Mouse (Mus musculus): ENCODE measurements around the gene Hist1h2af. TPM values are rescaled to one million over a fixed set of nuclear protein-coding genes. Genes with fewer than 3 reads are reported as not detected.
A peak's percentile ranks its signal among the peaks of the same experiment; 100 is the strongest.

Gene Hist1h2af
- polyA plus RNA-seq, 1 experiment, result 14.2 TPM

DNA sequence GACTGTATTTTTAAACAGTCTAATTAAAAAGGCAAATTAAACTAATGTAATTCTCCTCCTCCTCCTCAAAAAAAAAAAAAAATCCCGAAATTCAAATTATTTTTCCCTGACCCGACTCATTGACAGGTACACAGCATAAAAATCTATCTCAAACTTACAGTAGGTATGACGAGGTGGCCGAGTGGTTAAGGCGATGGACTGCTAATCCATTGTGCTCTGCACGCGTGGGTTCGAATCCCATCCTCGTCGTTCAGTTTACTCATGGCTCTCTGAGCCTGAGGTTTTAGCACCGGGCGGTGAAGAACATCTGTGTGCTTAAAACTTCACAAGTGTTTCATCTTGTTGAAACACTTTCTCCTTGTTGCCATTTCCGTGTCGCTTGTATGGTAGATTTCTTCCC is 12.0 kb upstream of the Hist1h2af start:
- Histone ChIP-seq H3K4me1 (ENCODE audit: control insufficient read depth, insufficient read depth, low read length) (no peaks in the 10 kb centered on the region), H3K27ac (ENCODE audit: insufficient read depth, low read length) (no peak overlapping the region), H3K4me3 (ENCODE audit: insufficient read depth, low read length) (no peak overlapping the region)
- TF ChIP-seq POLR2A (IDR thresholded peaks at IDR 0.05; ENCODE audit: extremely low read depth, insufficient read depth, low read length), result no peak
- TF ChIP-seq CTCF (IDR thresholded peaks at IDR 0.05; ENCODE audit: extremely low read depth, insufficient read depth, low read length), result no peak

GRCm38 (mm10) chr13:23523976-23524375 is 9.7 kb upstream of the Hist1h2af start:
- Histone ChIP-seq H3K4me1 (ENCODE audit: control insufficient read depth, insufficient read depth, low read length) (no peaks in the 10 kb centered on the region), H3K27ac (ENCODE audit: insufficient read depth, low read length) (no peak overlapping the region), H3K4me3 (ENCODE audit: insufficient read depth, low read length) (no peak overlapping the region)
- TF ChIP-seq POLR2A (IDR thresholded peaks at IDR 0.05; ENCODE audit: extremely low read depth, insufficient read depth, low read length) (no peak), CTCF (IDR thresholded peaks at IDR 0.05; ENCODE audit: extremely low read depth, insufficient read depth, low read length) (no peak)

GRCm38 (mm10) chr13:23524654-23525053 is 9.1 kb upstream of the Hist1h2af start:
- H3K27ac ChIP-seq (ENCODE audit: insufficient read depth, low read length), result no peak overlapping the region
- H3K4me1 ChIP-seq (ENCODE audit: control insufficient read depth, insufficient read depth, low read length), result no peaks in the 10 kb centered on the region
- H3K4me3 ChIP-seq (ENCODE audit: insufficient read depth, low read length), result no peak overlapping the region
- TF ChIP-seq CTCF (IDR thresholded peaks at IDR 0.05; ENCODE audit: extremely low read depth, insufficient read depth, low read length) (peak; percentile 93), POLR2A (IDR thresholded peaks at IDR 0.05; ENCODE audit: extremely low read depth, insufficient read depth, low read length) (no peak)

- TF ChIP-seq CTCF (IDR thresholded peaks at IDR 0.05; ENCODE audit: extremely low read depth, insufficient read depth, low read length) (no peak), POLR2A (IDR thresholded peaks at IDR 0.05; ENCODE audit: extremely low read depth, insufficient read depth, low read length) (no peak)
- Histone ChIP-seq H3K27ac (ENCODE audit: insufficient read depth, low read length) (no peak overlapping the region), H3K4me1 (ENCODE audit: control insufficient read depth, insufficient read depth, low read length) (no peaks in the 10 kb centered on the region), H3K4me3 (ENCODE audit: insufficient read depth, low read length) (peak overlapping the region; percentile 2; the same call in 1 of the 2 replicates)
Measured at GRCm38 (mm10) chr13:23525901-23526300, 7.8 kb upstream of the Hist1h2af start.

GRCm38 (mm10) chr13:23526312-23526711 is 7.4 kb upstream of the Hist1h2af start:
- peak overlapping the region; percentile 2 for H3K4me3 ChIP-seq (ENCODE audit: insufficient read depth, low read length)
- H3K27ac ChIP-seq (ENCODE audit: insufficient read depth, low read length), result no peak overlapping the region
- H3K4me1 ChIP-seq (ENCODE audit: control insufficient read depth, insufficient read depth, low read length), result no peaks in the 10 kb centered on the region
- no peak for TF ChIP-seq CTCF (IDR thresholded peaks at IDR 0.05; ENCODE audit: extremely low read depth, insufficient read depth, low read length)
- TF ChIP-seq POLR2A (IDR thresholded peaks at IDR 0.05; ENCODE audit: extremely low read depth, insufficient read depth, low read length), result no peak

GRCm38 (mm10) chr13:23529005-23529404 is 4.7 kb upstream of the Hist1h2af start:
- no peak overlapping the region for H3K27ac ChIP-seq (ENCODE audit: insufficient read depth, low read length)
- H3K4me1 ChIP-seq (ENCODE audit: control insufficient read depth, insufficient read depth, low read length), result peaks cover 1% of the 10 kb centered on the region; the same call in 1 of the 2 replicates
- no peak overlapping the region for H3K4me3 ChIP-seq (ENCODE audit: insufficient read depth, low read length)
- no peak for TF ChIP-seq POLR2A (IDR thresholded peaks at IDR 0.05; ENCODE audit: extremely low read depth, insufficient read depth, low read length)
- no peak for TF ChIP-seq CTCF (IDR thresholded peaks at IDR 0.05; ENCODE audit: extremely low read depth, insufficient read depth, low read length)

DNA sequence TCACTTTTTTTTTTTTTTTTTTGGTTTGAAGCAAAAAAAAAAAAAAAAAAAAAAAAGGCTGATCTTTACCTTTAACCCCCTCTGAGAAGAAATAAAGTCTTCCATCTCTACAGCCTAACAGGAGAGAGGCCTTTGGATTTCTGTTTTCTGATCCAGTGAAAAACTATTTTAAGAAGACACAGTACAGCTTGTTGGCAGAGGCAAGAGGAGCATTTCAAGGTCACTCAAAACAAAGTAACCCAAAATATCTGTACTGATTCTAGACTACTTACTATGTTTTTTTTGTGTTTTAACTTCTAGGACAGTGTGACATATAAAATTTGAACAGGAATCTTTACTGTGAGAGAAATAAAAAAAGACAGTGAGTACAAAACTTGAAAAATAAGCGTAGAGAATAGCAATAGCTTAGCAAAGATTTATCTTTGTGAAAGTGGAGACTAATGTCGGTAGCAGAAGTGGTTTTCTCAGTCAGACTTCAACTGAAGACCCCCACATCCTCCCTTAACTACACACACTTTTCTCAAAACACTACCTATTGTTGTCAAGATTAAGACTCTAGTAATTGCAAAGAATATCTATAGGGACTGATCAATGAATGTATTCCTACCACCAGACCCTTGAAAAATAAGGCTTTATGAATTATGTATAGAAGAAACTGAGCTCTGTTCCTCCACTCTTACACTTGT is 4.1 kb upstream of the Hist1h2af start:
- TF ChIP-seq CTCF (IDR thresholded peaks at IDR 0.05; ENCODE audit: extremely low read depth, insufficient read depth, low read length), result no peak
- TF ChIP-seq POLR2A (IDR thresholded peaks at IDR 0.05; ENCODE audit: extremely low read depth, insufficient read depth, low read length), result no peak
- H3K4me1 ChIP-seq (ENCODE audit: control insufficient read depth, insufficient read depth, low read length), result peaks cover 4% of the 10 kb centered on the region; the same call in 1 of the 2 replicates
- H3K27ac ChIP-seq (ENCODE audit: insufficient read depth, low read length), result no peak overlapping the region
- H3K4me3 ChIP-seq (ENCODE audit: insufficient read depth, low read length), result peak overlapping the region; percentile 47; the same call in 1 of the 2 replicates

DNA sequence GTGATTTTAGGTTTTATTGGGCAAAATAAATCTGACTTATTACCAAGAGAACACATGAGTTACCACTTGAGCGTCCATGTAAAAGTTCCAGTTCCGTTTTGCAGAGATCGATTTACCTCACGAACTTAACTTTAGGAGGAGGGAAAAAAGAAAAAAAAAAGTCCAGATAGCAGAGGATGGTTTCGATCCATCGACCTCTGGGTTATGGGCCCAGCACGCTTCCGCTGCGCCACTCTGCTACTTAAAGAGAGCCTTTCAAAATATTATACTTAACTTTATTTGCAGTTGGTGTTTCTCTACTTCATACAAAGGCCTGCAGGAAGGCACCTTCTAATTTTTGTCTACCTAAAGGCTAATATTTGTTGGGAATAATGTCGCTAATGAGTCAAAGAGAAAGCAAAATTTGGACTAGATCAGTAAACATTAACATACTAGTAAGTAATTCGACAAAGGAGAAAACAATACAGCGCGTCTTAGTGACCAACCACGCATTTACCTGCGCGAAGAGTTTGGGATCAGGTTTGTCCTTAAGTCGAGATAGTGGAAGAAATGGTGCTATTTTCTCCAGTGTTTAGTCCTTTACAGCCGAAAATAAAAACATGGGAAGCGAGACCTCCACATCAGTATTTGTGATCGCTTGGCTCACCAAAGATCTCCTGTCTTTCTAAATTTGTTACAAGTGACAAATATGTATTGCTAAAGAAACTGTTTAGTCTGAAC is 3.4 kb upstream of the Hist1h2af start:
- Histone ChIP-seq H3K4me1 (ENCODE audit: control insufficient read depth, insufficient read depth, low read length) (peaks cover 4% of the 10 kb centered on the region; the same call in 1 of the 2 replicates), H3K4me3 (ENCODE audit: insufficient read depth, low read length) (peak overlapping the region; percentile 47), H3K27ac (ENCODE audit: insufficient read depth, low read length) (peak overlapping the region; percentile 67)
- TF ChIP-seq CTCF (IDR thresholded peaks at IDR 0.05; ENCODE audit: extremely low read depth, insufficient read depth, low read length) (no peak), POLR2A (IDR thresholded peaks at IDR 0.05; ENCODE audit: extremely low read depth, insufficient read depth, low read length) (no peak)

DNA sequence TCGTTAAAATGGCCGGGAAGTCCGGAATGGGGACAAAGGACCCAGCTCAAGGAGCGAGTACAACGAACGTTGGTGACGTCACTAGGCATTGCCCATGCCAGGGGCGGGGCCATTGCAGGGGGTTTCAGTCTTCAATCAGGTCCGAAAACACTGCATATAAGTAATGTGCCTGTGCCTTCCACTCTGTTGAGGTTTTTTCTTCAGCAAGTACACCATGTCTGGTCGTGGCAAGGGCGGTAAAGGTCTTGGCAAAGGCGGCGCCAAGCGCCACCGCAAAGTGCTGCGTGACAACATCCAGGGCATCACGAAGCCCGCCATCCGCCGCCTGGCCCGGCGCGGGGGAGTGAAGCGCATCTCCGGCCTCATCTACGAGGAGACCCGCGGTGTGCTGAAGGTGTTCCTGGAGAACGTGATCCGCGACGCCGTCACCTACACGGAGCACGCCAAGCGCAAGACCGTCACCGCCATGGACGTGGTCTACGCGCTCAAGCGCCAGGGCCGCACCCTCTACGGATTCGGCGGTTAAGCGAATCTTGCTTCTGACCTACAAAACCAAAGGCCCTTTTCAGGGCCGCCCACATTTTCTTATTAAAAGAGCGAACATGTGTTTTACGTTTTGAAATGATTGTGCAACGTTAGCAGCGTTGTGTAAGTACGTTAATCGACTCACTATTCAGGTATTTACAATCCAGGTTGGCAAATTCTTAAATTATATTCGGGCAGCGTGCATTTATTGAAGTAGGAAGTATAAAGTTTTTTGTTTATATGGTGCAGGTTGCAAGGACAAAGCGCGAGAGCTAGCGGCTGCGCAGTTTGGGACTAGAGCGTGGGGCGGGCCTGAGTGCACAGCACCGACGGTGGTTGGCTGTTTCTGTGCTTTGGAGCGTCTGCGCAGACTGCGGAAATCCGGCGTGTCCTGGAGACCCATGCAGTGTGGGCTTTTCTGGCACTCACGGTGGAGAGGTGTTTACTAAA is 2.5 kb upstream of the Hist1h2af start, which contains the start of gene Hist1h4h:
TSS of gene Hist1h4h (plus strand) at position 150 of the 975 bp plus-strand sequence.
- TF ChIP-seq CTCF (IDR thresholded peaks at IDR 0.05; ENCODE audit: extremely low read depth, insufficient read depth, low read length) (no peak), POLR2A (IDR thresholded peaks at IDR 0.05; ENCODE audit: extremely low read depth, insufficient read depth, low read length) (peak; percentile 99)
- Histone ChIP-seq H3K4me3 (ENCODE audit: insufficient read depth, low read length) (peak within 1 kb of the TSS; percentile 47), H3K27ac (ENCODE audit: insufficient read depth, low read length) (peak within 1 kb of the TSS; percentile 76), H3K4me1 (ENCODE audit: control insufficient read depth, insufficient read depth, low read length) (peaks cover 4% of the 10 kb centered on the region; the same call in 1 of the 2 replicates)
